Mouse (Mus musculus) lung, embryonic 15.5 days (tissue): ENCODE results near the gene Poc5. TPM values are rescaled to one million over a fixed set of nuclear protein-coding genes. Genes with fewer than 3 reads are reported as not detected.
A peak's percentile ranks its signal among the peaks of the same experiment; 100 is the strongest.

ENCODE experiments used
- ATAC-seq: fragments of 200-750 bp; cut with Nextera tagmentation; 2 replicates; pipeline ENCODE4 v1.8.0; 2017; ENCODE audit warnings: moderate number of reproducible peaks, borderline replicate concordance; ENCODE audit not compliant: low FRiP score, low TSS enrichment; ENCODE audit errors: extremely low read depth
- H3K27ac ChIP-seq: fragments of 300-500 bp; sonication (generic); 2 replicates; pipeline ENCODE4 v1.5.1; 2015; ENCODE audit warnings: moderate library complexity, mild to moderate bottlenecking, inconsistent platforms
- H3K27me3 ChIP-seq: fragments of 300-500 bp; sonication (generic); 2 replicates; pipeline ENCODE4 v1.6.1; 2015; ENCODE audit warnings: inconsistent platforms
- H3K36me3 ChIP-seq: fragments of 300-500 bp; sonication (generic); 2 replicates; pipeline ENCODE4 v1.6.1; 2015; ENCODE audit warnings: inconsistent platforms
- H3K4me1 ChIP-seq: fragments of 300-500 bp; sonication (generic); 2 replicates; pipeline ENCODE4 v1.6.1; 2015; ENCODE audit warnings: inconsistent platforms
- H3K4me2 ChIP-seq: fragments of 300-500 bp; sonication (generic); 2 replicates; pipeline ENCODE4 v1.6.1; 2015; ENCODE audit warnings: inconsistent platforms, mild to moderate bottlenecking, moderate library complexity
- H3K4me3 ChIP-seq: fragments of 300-500 bp; sonication (generic); 2 replicates; pipeline ENCODE4 v1.5.1; 2015; ENCODE audit warnings: mild to moderate bottlenecking, inconsistent platforms
- H3K9ac ChIP-seq: fragments of 300-500 bp; sonication (generic); 2 replicates; pipeline ENCODE4 v1.6.1; 2015; ENCODE audit warnings: inconsistent platforms
- H3K9me3 ChIP-seq: fragments of 300-500 bp; sonication (generic); 2 replicates; pipeline ENCODE4 v1.6.1; 2016; ENCODE audit warnings: inconsistent platforms
- WGBS: fragments of 180-500 bp; shearing (Covaris S2); methylation state at CpG from one replicate; pipeline ENCODE4 v1.1.7; 2015; 5-methylcytosine and 5-hydroxymethylcytosine counted together
- polyA plus RNA-seq: library from polyadenylated mRNA; unstranded; fragments of >200 nt; fragmentation: Nextera tagmentation; extraction: Ambion mirVana; gene quantifications from 2 replicates; pipeline ENCODE4 v1.2.1, GENCODE M21; 2015

Gene Poc5
- polyA plus RNA-seq, 1 experiment from 2014 or later: 20.8 TPM

DNA sequence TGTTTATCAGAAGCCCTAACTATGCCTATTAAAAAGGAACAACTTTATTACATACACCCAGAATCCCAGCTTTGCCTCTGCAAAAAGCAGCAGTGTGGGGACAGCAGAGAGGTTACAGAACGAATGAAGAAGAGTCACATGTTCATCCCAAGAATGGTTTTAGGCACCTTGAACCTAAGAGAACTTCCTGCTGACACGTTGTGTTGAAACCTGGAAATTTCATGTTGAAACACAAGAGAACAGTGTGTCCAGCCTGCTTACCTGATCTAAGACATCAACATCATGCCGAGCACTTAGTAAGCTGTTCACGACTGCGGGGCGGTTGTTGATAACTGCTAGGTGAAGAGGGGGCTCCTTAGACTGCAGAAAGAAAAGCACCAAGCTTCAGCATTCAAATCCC, 44.9 kb downstream of the Poc5 start:
- no peaks in the 10 kb centered on the region for H3K9me3 ChIP-seq
- H3K27me3 ChIP-seq: no peaks in the 10 kb centered on the region
- H3K36me3 ChIP-seq: no peaks in the 10 kb centered on the region
- H3K9ac ChIP-seq: no peak overlapping the region
- ATAC-seq: no peak
- H3K4me3 ChIP-seq: no peak overlapping the region
- 0 out of 2 replicates have a peak overlapping the region, but pooled peaks have one; percentile 10 for H3K27ac ChIP-seq
- H3K4me1 ChIP-seq: peaks cover 43% of the 10 kb centered on the region
- WGBS: 73% methylated on average over 6 of the region's 6 CpGs
- H3K4me2 ChIP-seq: no peak overlapping the region

DNA sequence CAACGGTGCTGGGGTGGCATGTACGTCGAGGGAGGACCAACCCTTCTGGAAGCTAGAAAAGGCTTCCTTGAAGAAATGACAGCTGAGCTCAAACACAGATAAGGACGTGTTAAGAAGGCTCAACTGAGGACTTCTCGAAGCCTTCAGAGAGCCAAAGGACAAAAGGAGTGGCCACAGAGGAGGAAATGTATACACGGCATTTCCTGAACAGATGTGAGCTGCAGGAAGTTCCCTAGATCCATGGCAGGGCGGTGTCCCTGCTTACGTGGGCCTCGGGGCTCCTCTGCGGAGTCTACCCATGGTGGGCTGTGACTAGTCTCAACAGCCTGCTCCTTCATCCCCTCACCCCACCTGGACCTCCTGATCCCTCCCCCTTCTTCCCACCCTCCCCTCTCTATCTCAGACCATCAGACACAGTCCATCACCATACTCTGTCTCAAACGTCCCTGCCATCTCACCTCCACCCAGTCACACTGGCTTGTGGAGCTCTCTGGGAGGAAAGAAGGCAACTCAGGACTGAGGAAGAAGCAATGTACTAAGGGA, 45.6 kb downstream of the Poc5 start:
- peaks cover 43% of the 10 kb centered on the region for H3K4me1 ChIP-seq
- no peak overlapping the region for H3K4me3 ChIP-seq
- H3K36me3 ChIP-seq: no peaks in the 10 kb centered on the region
- H3K27me3 ChIP-seq: no peaks in the 10 kb centered on the region
- no peak overlapping the region for H3K4me2 ChIP-seq
- peak overlapping the region; percentile 26; the same call in 1 of the 2 replicates for H3K27ac ChIP-seq
- ATAC-seq: peak; percentile 46
- H3K9ac ChIP-seq: no peak overlapping the region
- no peaks in the 10 kb centered on the region for H3K9me3 ChIP-seq
- WGBS: 36% methylated on average over 11 of the region's 11 CpGs

DNA sequence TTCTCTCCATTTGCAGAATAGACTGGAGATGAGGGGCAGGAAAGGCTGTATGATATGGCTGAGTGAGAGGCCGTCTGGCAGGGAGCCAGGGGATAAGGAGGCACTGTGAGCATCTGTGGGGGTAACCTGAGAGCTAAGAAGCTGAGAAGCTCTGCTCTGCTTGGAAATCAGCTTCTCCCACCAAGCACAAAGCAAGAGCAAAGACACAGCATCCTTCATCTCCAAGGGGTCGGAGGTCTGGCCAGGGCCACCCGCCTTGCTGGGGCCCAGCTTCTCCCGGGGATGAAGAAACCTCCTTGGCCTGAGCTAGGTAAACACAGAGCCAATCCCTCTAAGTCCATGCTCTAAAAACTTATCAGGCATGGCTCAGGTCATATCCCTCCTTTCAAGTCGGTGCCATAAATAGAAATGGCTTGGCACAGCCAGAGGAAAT, 46.8 kb downstream of the Poc5 start:
- ATAC-seq: peak; percentile 47; the same call in 1 of the 2 replicates
- Histone ChIP-seq H3K4me2 (no peak overlapping the region), H3K4me3 (no peak overlapping the region), H3K4me1 (peaks cover 43% of the 10 kb centered on the region), H3K36me3 (no peaks in the 10 kb centered on the region), H3K9me3 (no peaks in the 10 kb centered on the region), H3K9ac (no peak overlapping the region), H3K27ac (0 out of 2 replicates have a peak overlapping the region, but pooled peaks have one; percentile 11), H3K27me3 (no peaks in the 10 kb centered on the region)
- WGBS: 11% methylated on average over 5 of the region's 5 CpGs

DNA sequence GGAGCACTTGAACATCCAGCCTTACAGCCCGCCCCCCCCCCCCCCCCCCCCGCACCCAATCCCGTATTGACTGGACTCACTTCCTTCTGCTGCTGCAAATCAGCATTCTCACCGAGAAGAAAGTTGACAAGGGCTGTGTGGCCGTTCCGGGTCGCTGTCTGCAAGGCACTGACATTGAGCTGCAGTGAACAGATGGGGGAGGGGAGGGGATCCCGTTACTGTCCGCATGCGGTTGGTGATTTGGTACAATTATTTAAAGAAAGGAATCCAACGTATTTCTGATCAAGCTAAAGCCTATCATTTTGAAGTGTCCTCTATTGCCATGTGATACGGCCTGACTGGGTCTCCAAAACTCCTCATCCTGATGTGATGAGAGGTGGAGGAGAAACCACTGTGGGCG, 47.7 kb downstream of the Poc5 start:
- no peak overlapping the region for H3K27ac ChIP-seq
- no peak overlapping the region for H3K4me3 ChIP-seq
- H3K36me3 ChIP-seq: no peaks in the 10 kb centered on the region
- WGBS: 42% methylated on average over 12 of the region's 13 CpGs
- no peak overlapping the region; the same call in 1 of the 2 replicates for H3K4me2 ChIP-seq
- no peak overlapping the region for H3K9ac ChIP-seq
- H3K9me3 ChIP-seq: no peaks in the 10 kb centered on the region
- no peak for ATAC-seq
- H3K27me3 ChIP-seq: no peaks in the 10 kb centered on the region
- H3K4me1 ChIP-seq: peaks cover 43% of the 10 kb centered on the region

DNA sequence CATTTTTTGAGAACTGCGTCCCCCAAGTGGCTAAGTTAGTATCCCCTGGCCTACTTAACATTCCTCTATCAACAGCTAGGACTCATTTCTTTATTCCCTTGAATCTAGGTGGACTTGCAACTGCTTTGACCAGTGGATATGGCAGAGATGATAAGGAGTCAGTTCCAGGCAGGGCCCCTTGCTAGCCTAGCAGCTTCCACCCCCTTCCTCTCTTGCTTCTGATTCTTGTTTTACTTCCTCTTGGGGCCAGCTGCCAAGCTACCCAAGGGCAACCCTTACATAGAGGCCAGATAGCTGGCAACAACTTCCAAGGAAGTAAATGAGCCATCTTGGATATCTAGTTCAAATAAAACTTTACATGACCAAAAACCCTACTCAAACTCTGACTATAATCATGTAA, 48.8 kb downstream of the Poc5 start:
- no peak overlapping the region for H3K9ac ChIP-seq
- peaks cover 41% of the 10 kb centered on the region for H3K4me1 ChIP-seq
- H3K27me3 ChIP-seq: no peaks in the 10 kb centered on the region
- 94% methylated on average over 1 of the region's 1 CpGs for WGBS
- no peak overlapping the region for H3K4me2 ChIP-seq
- H3K27ac ChIP-seq: no peak overlapping the region
- H3K9me3 ChIP-seq: no peaks in the 10 kb centered on the region
- no peak overlapping the region for H3K4me3 ChIP-seq
- H3K36me3 ChIP-seq: no peaks in the 10 kb centered on the region
- ATAC-seq: no peak

DNA sequence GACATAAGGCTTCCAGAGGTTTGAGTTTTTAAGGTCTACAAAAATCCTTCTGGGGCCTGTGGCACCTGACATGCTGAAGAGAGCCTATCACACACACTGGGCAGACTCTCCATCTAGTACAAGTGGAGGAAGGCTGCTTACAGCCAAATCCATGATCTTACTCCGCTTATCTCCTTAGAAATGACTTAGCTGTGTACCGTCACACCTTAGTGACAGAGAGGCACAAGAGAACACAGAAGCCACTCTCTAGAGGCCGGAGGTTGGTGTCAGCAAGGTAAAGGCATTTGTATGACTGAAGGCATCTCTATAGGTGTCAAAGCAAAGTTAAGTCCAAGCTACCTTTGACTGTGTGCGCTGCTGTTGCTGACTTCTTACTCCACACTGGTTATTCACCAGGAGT, 52.3 kb downstream of the Poc5 start:
- no peak overlapping the region for H3K4me2 ChIP-seq
- H3K9me3 ChIP-seq: no peaks in the 10 kb centered on the region
- H3K4me1 ChIP-seq: peaks cover 6% of the 10 kb centered on the region
- H3K27me3 ChIP-seq: no peaks in the 10 kb centered on the region
- H3K9ac ChIP-seq: no peak overlapping the region
- 80% methylated on average over 4 of the region's 4 CpGs for WGBS
- H3K27ac ChIP-seq: no peak overlapping the region
- no peak overlapping the region for H3K4me3 ChIP-seq
- H3K36me3 ChIP-seq: no peaks in the 10 kb centered on the region
- ATAC-seq: no peak

DNA sequence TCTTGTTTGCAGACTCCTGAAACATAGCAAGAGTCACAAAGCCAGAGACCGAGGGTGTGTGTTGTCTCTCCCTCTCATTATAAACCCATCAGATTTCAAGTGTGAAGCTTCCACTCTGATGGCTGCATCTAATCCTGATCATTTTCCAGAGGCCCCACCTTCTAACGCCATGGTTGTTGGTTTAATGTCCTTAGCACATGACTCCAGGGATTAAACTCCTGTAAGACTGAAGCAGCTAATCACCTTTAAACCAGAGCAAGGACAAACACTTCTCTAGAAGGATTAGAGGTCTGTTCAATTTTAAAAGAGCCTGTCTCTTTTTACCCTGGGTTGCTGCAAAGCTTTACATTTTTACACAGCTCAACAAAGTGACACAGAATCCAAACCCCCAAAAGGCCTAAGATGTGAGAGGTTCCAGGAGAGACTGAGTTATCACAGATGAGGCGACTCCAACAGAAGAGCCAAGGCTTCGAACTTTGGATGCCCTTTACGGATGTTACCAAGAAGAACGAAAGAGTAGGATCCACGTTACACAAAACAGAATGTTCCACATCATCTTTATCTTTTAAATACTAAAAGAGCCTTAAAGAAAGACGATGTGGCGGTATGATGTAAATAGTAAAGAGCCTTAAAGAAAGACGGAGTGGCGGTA, 62.2 kb downstream of the Poc5 start:
- Histone ChIP-seq H3K4me2 (no peak overlapping the region), H3K4me3 (no peak overlapping the region), H3K9me3 (no peaks in the 10 kb centered on the region), H3K27ac (no peak overlapping the region), H3K9ac (no peak overlapping the region), H3K27me3 (no peaks in the 10 kb centered on the region), H3K36me3 (no peaks in the 10 kb centered on the region), H3K4me1 (peaks cover 13% of the 10 kb centered on the region; the same call in 1 of the 2 replicates)
- 57% methylated on average over 11 of the region's 11 CpGs for WGBS
- ATAC-seq: no peak

DNA sequence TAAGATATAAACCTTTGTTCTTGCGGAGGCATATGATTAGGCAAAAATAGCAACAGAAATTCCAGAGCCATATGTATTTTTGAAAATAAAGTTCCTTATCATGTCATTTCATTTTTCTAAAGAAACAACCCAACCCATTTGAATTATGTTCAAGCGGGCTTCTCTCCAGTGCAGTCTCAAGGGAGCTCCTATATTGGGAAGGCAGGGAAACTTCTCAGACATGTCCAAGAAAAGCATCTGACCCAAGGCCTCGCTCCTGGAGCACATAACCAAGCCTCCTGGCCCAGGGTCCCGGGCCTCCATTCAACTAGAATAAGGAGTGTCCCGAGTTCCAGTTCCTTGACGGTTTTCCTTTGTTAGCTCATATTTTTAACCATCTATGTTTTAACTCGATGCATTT, 62.8 kb downstream of the Poc5 start:
- Histone ChIP-seq H3K27ac (no peak overlapping the region), H3K4me3 (no peak overlapping the region), H3K36me3 (no peaks in the 10 kb centered on the region), H3K4me1 (peaks cover 13% of the 10 kb centered on the region; the same call in 1 of the 2 replicates), H3K9ac (no peak overlapping the region), H3K27me3 (no peaks in the 10 kb centered on the region), H3K4me2 (no peak overlapping the region), H3K9me3 (no peaks in the 10 kb centered on the region)
- ATAC-seq: no peak
- 67% methylated on average over 7 of the region's 7 CpGs for WGBS

DNA sequence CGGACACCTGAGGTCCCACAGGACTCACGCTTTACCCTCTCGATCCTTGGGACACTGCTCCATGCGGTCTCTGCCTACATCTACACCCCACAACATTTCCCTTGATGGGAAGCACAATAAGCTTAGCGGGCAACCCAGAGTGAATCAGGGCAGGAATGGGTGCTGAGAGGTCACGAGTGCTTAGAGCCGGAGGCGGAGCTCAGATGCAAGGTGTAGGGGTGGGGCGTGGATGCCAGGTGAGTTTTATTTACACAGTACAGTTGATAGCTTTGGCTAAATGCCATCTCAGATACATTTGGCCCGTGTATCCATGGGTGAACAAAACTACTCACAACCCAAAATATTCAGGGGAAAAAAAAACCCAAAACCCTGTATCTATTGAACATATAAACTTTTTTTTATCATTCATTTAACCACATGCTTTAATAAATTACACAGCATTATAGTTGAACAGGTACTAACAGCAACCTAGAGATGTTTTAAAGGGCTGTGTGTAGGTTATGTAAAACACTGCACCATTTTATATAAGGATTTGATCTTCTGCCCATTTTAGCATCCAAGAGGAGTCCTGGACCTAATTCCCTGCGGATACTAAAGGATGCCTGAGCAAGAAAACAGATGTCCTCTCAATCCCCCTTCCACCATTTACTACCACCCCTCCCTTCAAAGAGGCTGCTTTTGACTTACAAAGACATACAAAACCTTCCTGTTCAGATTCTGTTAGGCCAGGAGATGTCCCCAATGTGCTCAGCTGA, 63.5 kb downstream of the Poc5 start:
- no peaks in the 10 kb centered on the region for H3K27me3 ChIP-seq
- no peaks in the 10 kb centered on the region for H3K36me3 ChIP-seq
- no peaks in the 10 kb centered on the region for H3K9me3 ChIP-seq
- no peak overlapping the region for H3K4me2 ChIP-seq
- WGBS: 74% methylated on average over 11 of the region's 11 CpGs
- H3K4me1 ChIP-seq: peaks cover 13% of the 10 kb centered on the region; the same call in 1 of the 2 replicates
- H3K27ac ChIP-seq: no peak overlapping the region
- no peak for ATAC-seq
- no peak overlapping the region for H3K9ac ChIP-seq
- no peak overlapping the region for H3K4me3 ChIP-seq

DNA sequence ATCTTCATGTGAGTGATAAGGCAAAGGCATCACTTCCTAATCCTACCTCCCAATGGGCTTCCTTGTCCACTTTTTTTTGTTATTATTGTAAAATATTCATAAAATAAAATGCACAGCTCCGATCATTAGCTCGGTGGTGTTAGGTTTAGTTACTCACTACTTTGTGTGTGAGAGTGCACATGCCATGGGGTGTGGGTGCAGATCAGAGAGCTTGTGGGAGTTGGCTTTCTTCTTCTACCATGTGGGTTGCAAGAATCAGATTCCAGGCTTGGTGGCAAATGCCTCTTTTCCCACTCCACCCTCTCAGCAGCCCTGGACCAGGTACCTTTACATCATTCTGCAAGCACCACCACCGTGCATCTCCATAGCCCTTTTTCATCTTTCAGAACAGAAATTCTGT, 64.5 kb downstream of the Poc5 start:
- H3K27me3 ChIP-seq: no peaks in the 10 kb centered on the region
- no peak overlapping the region for H3K9ac ChIP-seq
- H3K4me3 ChIP-seq: no peak overlapping the region
- no peak overlapping the region for H3K4me2 ChIP-seq
- WGBS: 89% methylated on average over 3 of the region's 3 CpGs
- no peak for ATAC-seq
- no peaks in the 10 kb centered on the region for H3K9me3 ChIP-seq
- peaks cover 13% of the 10 kb centered on the region; the same call in 1 of the 2 replicates for H3K4me1 ChIP-seq
- no peaks in the 10 kb centered on the region for H3K36me3 ChIP-seq
- H3K27ac ChIP-seq: no peak overlapping the region

DNA sequence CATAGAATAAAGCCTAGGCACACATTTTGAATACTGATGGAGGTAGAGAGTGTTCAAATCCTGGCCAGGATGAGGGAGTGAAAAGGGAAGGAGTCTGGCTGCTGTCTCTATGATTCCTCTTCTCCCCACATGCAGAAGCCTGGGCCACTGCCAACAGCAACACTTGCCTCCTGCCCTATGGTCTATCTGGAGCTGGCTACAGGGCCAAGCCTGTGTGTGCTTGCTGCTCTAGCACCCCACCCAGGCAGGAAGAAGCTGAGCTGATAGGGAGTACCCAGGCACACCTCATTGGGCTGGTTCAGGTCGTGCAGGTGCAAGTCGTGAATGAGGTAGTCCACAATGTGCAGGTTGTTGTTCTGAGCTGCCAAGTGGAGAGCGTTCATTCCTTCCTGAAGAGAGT, 66.2 kb downstream of the Poc5 start:
- Histone ChIP-seq H3K4me2 (no peak overlapping the region), H3K9me3 (no peaks in the 10 kb centered on the region), H3K27ac (no peak overlapping the region), H3K4me3 (no peak overlapping the region), H3K27me3 (no peaks in the 10 kb centered on the region), H3K4me1 (peaks cover 13% of the 10 kb centered on the region; the same call in 1 of the 2 replicates), H3K9ac (no peak overlapping the region), H3K36me3 (no peaks in the 10 kb centered on the region)
- peak; percentile 39; the same call in 1 of the 2 replicates for ATAC-seq
- WGBS: 53% methylated on average over 3 of the region's 3 CpGs

DNA sequence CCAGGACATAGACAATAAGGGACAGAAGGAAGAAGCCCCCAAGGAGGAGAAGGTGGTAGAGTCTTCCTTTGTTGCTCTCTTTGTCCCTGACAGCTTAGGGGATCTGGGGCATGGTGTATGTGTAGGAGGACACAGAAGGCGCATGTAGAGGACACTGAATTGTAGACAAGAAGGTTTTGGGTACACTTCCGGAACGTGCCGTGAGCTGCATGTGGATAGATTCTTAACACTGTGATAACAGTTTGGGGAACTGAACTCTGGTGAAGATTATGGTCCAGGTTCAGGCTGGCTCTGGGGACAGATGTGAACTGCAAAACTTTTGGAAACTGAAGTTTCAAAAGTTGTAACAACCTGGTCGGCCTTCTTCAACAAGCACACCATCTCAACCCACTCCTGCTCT, 69.5 kb downstream of the Poc5 start:
- no peak overlapping the region for H3K4me2 ChIP-seq
- H3K4me1 ChIP-seq: peaks cover 5% of the 10 kb centered on the region; the same call in 1 of the 2 replicates
- H3K27me3 ChIP-seq: no peaks in the 10 kb centered on the region
- 91% methylated on average over 5 of the region's 5 CpGs for WGBS
- no peaks in the 10 kb centered on the region for H3K9me3 ChIP-seq
- no peak overlapping the region for H3K27ac ChIP-seq
- no peak overlapping the region for H3K4me3 ChIP-seq
- ATAC-seq: no peak
- H3K36me3 ChIP-seq: no peaks in the 10 kb centered on the region
- H3K9ac ChIP-seq: no peak overlapping the region
